Comparison of ENCODE assay signal across 30 mouse cellular contexts in the genomic region with DNA sequence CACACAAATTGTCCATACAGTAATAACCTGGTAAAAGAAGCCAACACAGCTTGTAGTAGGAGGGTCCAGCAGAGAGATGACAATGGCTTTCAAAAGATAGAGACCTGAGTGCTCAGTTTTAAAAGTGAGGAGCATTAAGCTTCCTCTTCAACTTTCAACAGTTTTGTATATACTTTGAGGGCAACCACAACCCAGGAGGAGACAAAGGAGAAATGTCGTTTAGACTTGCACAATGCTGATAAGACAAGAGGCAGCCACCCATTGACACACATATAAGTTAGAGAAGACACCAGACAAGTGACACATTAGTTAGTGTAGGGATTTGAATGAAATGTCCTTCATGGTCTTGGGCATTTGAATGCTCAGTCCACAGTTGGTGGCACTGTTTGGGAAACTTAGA.
DNase-seq lines count a peak whose midpoint lies in the region; ATAC-seq and TF ChIP-seq lines count a peak whose summit lies in the region.
"Had no signal": no experiment of that assay in that cellular context is flagged by ENCODE, and none has a peak within 500 bp of the region (broad histone marks: within the 10 kb centered on the region; RNA-seq: fewer than 3 reads in every experiment).

No protein-coding gene starts in this region.

- peak; percentile 66 for ATAC-seq in common myeloid progenitor, adult 5-6 weeks (replicated peaks; ENCODE audit: low read depth, poor library complexity, severe bottlenecking)
- peak; percentile 38; the same call in 1 of the 2 replicates for ATAC-seq in megakaryocyte, adult 5-6 weeks (ENCODE audit: poor library complexity, severe bottlenecking)
- ATAC-seq in megakaryocyte-erythroid progenitor cell, adult 5-6 weeks (replicated peaks; ENCODE audit: low FRiP score, low TSS enrichment, poor library complexity, severe bottlenecking): peak; percentile 44
- no peak for ATAC-seq in forebrain, embryonic 14.5 days
- ATAC-seq: activated CD4-positive, CD25-positive, alpha-beta regulatory T cell, adult 4 months; CD4-positive, CD25-positive, alpha-beta regulatory T cell, adult 4 months; forebrain, embryonic 15.5 days; forebrain, postnatal 0 days; Patski had no signal

- no peak for TF ChIP-seq POLR2A in MEL (IDR thresholded peaks at IDR 0.05; ENCODE audit: control insufficient read depth in 1 of 2, insufficient read depth in 1 of 2, low read depth in 1 of 2, low read length in 2 of 2, poor library complexity in 1 of 2)

- peaks cover 2 to 7% of the 10 kb centered on the region in 2 experiments; a peak in 2 of 4 replicates for H3K4me1 ChIP-seq in MEL (ENCODE audit: control insufficient read depth in 1 of 2, insufficient read depth in 2 of 2, low read length in 2 of 2)
- no peaks in the 10 kb centered on the region for H3K4me1 ChIP-seq in forebrain, embryonic 14.5 days (ENCODE audit: control insufficient read depth, insufficient read depth, low read length)
- H3K4me1 ChIP-seq: embryonic facial prominence, embryonic 13.5 days; embryonic facial prominence, embryonic 15.5 days; forebrain, embryonic 10.5 days; forebrain, embryonic 12.5 days; forebrain, embryonic 15.5 days had no signal

- DNase-seq in MEL (ENCODE audit: low read depth, low spot score): peak; percentile 74
- DNase-seq in frontal cortex, postnatal 25 days (ENCODE audit: low spot score in 2 of 2): no peak
- DNase-seq in testis, postnatal 14 days (ENCODE audit: low spot score): no peak
- DNase-seq in forebrain, embryonic 14.5 days (ENCODE audit: low spot score): no peak
- no peak for DNase-seq in adrenal gland, adult 18-20 months (ENCODE audit: low spot score in 2 of 2)
- DNase-seq: adrenal gland, adult 2 months; adrenal gland, postnatal 10 days; adrenal gland, postnatal 25 days; B cell, adult 2 months; cerebellum, adult 11-12 months; cerebellum, adult 2 months; cerebellum, adult 9-10 months; cerebellum, postnatal 10 days; cerebellum, postnatal 25 days; embryo, embryonic 11 days; forebrain, postnatal 0 days had no signal

- TF ChIP-seq CTCF in MEL (IDR thresholded peaks at IDR 0.05 in 2 of 3, conservative IDR thresholded peaks at IDR 0.05 in 1 of 3; ENCODE audit: control insufficient read depth in 1 of 3, insufficient read depth in 1 of 3, low read depth in 2 of 3, low read length in 3 of 3, poor library complexity in 1 of 3, severe bottlenecking in 1 of 3): no peak

- no peaks in the 10 kb centered on the region for H3K9me3 ChIP-seq in MEL (replicated peaks; ENCODE audit: insufficient read depth, low read length)
- H3K9me3 ChIP-seq in forebrain, embryonic 14.5 days (replicated peaks; ENCODE audit: control insufficient read depth, low read length): no peaks in the 10 kb centered on the region
- H3K9me3 ChIP-seq: embryonic facial prominence, embryonic 13.5 days; embryonic facial prominence, embryonic 15.5 days; forebrain, embryonic 10.5 days; forebrain, embryonic 12.5 days; forebrain, embryonic 15.5 days; G1E had no signal

- no peak for TF ChIP-seq RAD21 in MEL (IDR thresholded peaks at IDR 0.05; ENCODE audit: low read depth, low read length)

- WGBS in forebrain, embryonic 14.5 days: 63% methylated on average over 1 of the region's 1 CpGs

- no peak overlapping the region for H3K9ac ChIP-seq in MEL (ENCODE audit: control insufficient read depth, low read depth, low read length, poor library complexity, severe bottlenecking)
- no peak overlapping the region for H3K9ac ChIP-seq in forebrain, embryonic 14.5 days (ENCODE audit: low read length)
- H3K9ac ChIP-seq: embryonic facial prominence, embryonic 13.5 days; embryonic facial prominence, embryonic 15.5 days; forebrain, embryonic 12.5 days; forebrain, embryonic 15.5 days; forebrain, postnatal 0 days had no signal

- H3K4me2 ChIP-seq in forebrain, embryonic 14.5 days (ENCODE audit: low read length): no peak overlapping the region
- H3K4me2 ChIP-seq: embryonic facial prominence, embryonic 13.5 days; embryonic facial prominence, embryonic 15.5 days; forebrain, embryonic 12.5 days; forebrain, embryonic 15.5 days had no signal

- no peaks in the 10 kb centered on the region for H3K27me3 ChIP-seq in MEL (ENCODE audit: control insufficient read depth in 1 of 2, insufficient read depth in 2 of 2, low read length in 2 of 2)
- no peaks in the 10 kb centered on the region for H3K27me3 ChIP-seq in forebrain, embryonic 14.5 days (replicated peaks; ENCODE audit: control insufficient read depth, insufficient read depth, low read length)
- H3K27me3 ChIP-seq: CH12.LX; embryonic facial prominence, embryonic 13.5 days; embryonic facial prominence, embryonic 15.5 days; forebrain, embryonic 12.5 days; forebrain, embryonic 15.5 days had no signal

- peaks cover 0 to 18% of the 10 kb centered on the region in 2 experiments; a peak in 2 of 4 replicates for H3K36me3 ChIP-seq in MEL (ENCODE audit: control insufficient read depth in 1 of 2, insufficient read depth in 2 of 2, low read length in 2 of 2)
- H3K36me3 ChIP-seq in forebrain, embryonic 14.5 days (ENCODE audit: control insufficient read depth, insufficient read depth, low read length): no peaks in the 10 kb centered on the region
- H3K36me3 ChIP-seq: embryonic facial prominence, embryonic 13.5 days; embryonic facial prominence, embryonic 15.5 days; forebrain, embryonic 10.5 days; forebrain, embryonic 12.5 days; forebrain, embryonic 15.5 days; G1E had no signal

- no peak overlapping the region for H3K4me3 ChIP-seq in MEL (ENCODE audit: control insufficient read depth in 1 of 2, insufficient read depth in 1 of 2, low read depth in 2 of 2, low read length in 2 of 2)
- H3K4me3 ChIP-seq in forebrain, embryonic 14.5 days (ENCODE audit: low read depth, low read length): no peak overlapping the region
- H3K4me3 ChIP-seq: embryonic facial prominence, embryonic 13.5 days; embryonic facial prominence, embryonic 15.5 days; erythroblast, embryonic 14.5 days; forebrain, embryonic 10.5 days; forebrain, embryonic 12.5 days; forebrain, embryonic 15.5 days had no signal

- H3K27ac ChIP-seq in MEL (ENCODE audit: control insufficient read depth, low read depth, low read length): peak overlapping the region; percentile 55; the same call in 1 of the 2 replicates
- no peak overlapping the region for H3K27ac ChIP-seq in forebrain, embryonic 14.5 days (ENCODE audit: low read depth, low read length)
- H3K27ac ChIP-seq: embryonic facial prominence, embryonic 13.5 days; embryonic facial prominence, embryonic 15.5 days; forebrain, embryonic 10.5 days; forebrain, embryonic 12.5 days; forebrain, embryonic 15.5 days had no signal

- TF ChIP-seq EP300 in MEL (IDR thresholded peaks at IDR 0.05; ENCODE audit: low read depth in 1 of 2, low read length in 2 of 2): peak; percentile 67 to 81

- H3K79me2 ChIP-seq in MEL (ENCODE audit: control insufficient read depth, insufficient read depth, low read length, poor library complexity): no peaks in the 10 kb centered on the region

TF ChIP-seq in MEL, 35 proteins besides CTCF, POLR2A, EP300 and RAD21:
- peak; percentile 54; the same call in 1 of the 2 replicates for TF ChIP-seq TCF12 (IDR thresholded peaks at IDR 0.05; ENCODE audit: low read depth, low read length)
- TF ChIP-seq E2F4 (IDR thresholded peaks at IDR 0.05; ENCODE audit: borderline replicate concordance, low read depth, low read length): no peak
- no peak for TF ChIP-seq UBTF (IDR thresholded peaks at IDR 0.05; ENCODE audit: borderline replicate concordance, insufficient read depth, low read depth, low read length)
- no peak for TF ChIP-seq SMC3 (IDR thresholded peaks at IDR 0.05; ENCODE audit: low read depth, low read length)
- TF ChIP-seq ZKSCAN1 (IDR thresholded peaks at IDR 0.05; ENCODE audit: low read depth, low read length): no peak
- no peak for TF ChIP-seq USF1 (IDR thresholded peaks at IDR 0.05; ENCODE audit: low read depth, low read length)
- TF ChIP-seq ETS1 (IDR thresholded peaks at IDR 0.05; ENCODE audit: low read depth, low read length): peak; percentile 41; the same call in 1 of the 2 replicates
- no peak for TF ChIP-seq USF2 (IDR thresholded peaks at IDR 0.05; ENCODE audit: borderline replicate concordance in 1 of 2, insufficient read depth in 1 of 2, low read depth in 1 of 2, low read length in 2 of 2)
- TF ChIP-seq GATA1 (IDR thresholded peaks at IDR 0.05; ENCODE audit: low read depth, low read length): peak; percentile 49; the same call in 1 of the 2 replicates
- no peak for TF ChIP-seq CHD2 (IDR thresholded peaks at IDR 0.05; ENCODE audit: low read length)
- no peak for TF ChIP-seq ZC3H11A (IDR thresholded peaks at IDR 0.05; ENCODE audit: low read depth, low read length)
- TF ChIP-seq RCOR1 (IDR thresholded peaks at IDR 0.05; ENCODE audit: low read depth, low read length): 0 out of 2 replicates have a peak, but pooled peaks have one; percentile 28
- no peak for TF ChIP-seq NELFE (IDR thresholded peaks at IDR 0.05; ENCODE audit: low read depth, low read length)
- no peak for TF ChIP-seq POLR2AphosphoS5 (IDR thresholded peaks at IDR 0.05; ENCODE audit: borderline replicate concordance, low read depth, low read length)
- peak; percentile 46; the same call in 1 of the 2 replicates for TF ChIP-seq MYB (IDR thresholded peaks at IDR 0.05; ENCODE audit: low read depth, low read length)
- TF ChIP-seq JUND (IDR thresholded peaks at IDR 0.05; ENCODE audit: low read depth, low read length): no peak
- TF ChIP-seq TBP (IDR thresholded peaks at IDR 0.05; ENCODE audit: low read depth, low read length): no peak
- 0 out of 2 replicates have a peak, but pooled peaks have one; percentile 27 for TF ChIP-seq SIN3A (IDR thresholded peaks at IDR 0.05; ENCODE audit: low read length)
- no peak for TF ChIP-seq POLR2AphosphoS2 (IDR thresholded peaks at IDR 0.05; ENCODE audit: low read length)
